Mouse (Mus musculus) hindbrain, embryonic 13.5 days (tissue): ENCODE results near the gene Spns2. TPM values are rescaled to one million over a fixed set of nuclear protein-coding genes. Genes with fewer than 3 reads are reported as not detected.

ENCODE experiments used
- ATAC-seq: fragments of 200-750 bp; cut with Nextera tagmentation; 2 replicates; pipeline ENCODE4 v1.8.0; 2017; ENCODE audit warnings: moderate TSS enrichment; ENCODE audit not compliant: low FRiP score
- H3K27ac ChIP-seq: fragments of 300-500 bp; sonication (generic); 2 replicates; pipeline ENCODE4 v1.5.1; 2015; ENCODE audit warnings: inconsistent platforms, mild to moderate bottlenecking, moderate library complexity
- H3K27me3 ChIP-seq: fragments of 300-500 bp; sonication (generic); 2 replicates; pipeline ENCODE4 v1.6.1; 2015; ENCODE audit warnings: mild to moderate bottlenecking, inconsistent platforms
- H3K36me3 ChIP-seq: fragments of 300-500 bp; sonication (generic); 2 replicates; pipeline ENCODE4 v1.6.1; 2015; ENCODE audit warnings: mild to moderate bottlenecking, inconsistent platforms
- H3K4me1 ChIP-seq: fragments of 300-500 bp; sonication (generic); replicated peaks from 2 replicates; pipeline ENCODE4 v1.6.1; 2015; ENCODE audit warnings: inconsistent platforms
- H3K4me2 ChIP-seq: fragments of 300-500 bp; sonication (generic); 2 replicates; pipeline ENCODE4 v1.6.1; 2015; ENCODE audit warnings: inconsistent platforms, mild to moderate bottlenecking, moderate library complexity
- H3K4me3 ChIP-seq: fragments of 300-500 bp; sonication (generic); 2 replicates; pipeline ENCODE4 v1.5.1; 2015; ENCODE audit warnings: mild to moderate bottlenecking, inconsistent platforms
- H3K9ac ChIP-seq: fragments of 300-500 bp; sonication (generic); 2 replicates; pipeline ENCODE4 v1.6.1; 2015; ENCODE audit warnings: mild to moderate bottlenecking, inconsistent platforms
- H3K9me3 ChIP-seq: fragments of 300-500 bp; sonication (generic); 2 replicates; pipeline ENCODE4 v1.6.1; 2016; ENCODE audit warnings: inconsistent platforms
- WGBS: fragments of 180-500 bp; shearing (Covaris S2); methylation state at CpG from one replicate; pipeline ENCODE4 v1.1.7; 2015; 5-methylcytosine and 5-hydroxymethylcytosine counted together
- polyA plus RNA-seq: library from polyadenylated mRNA; unstranded; fragments of >200 nt; fragmentation: Nextera tagmentation; extraction: Ambion mirVana; gene quantifications from 2 replicates; pipeline ENCODE4 v1.2.1, GENCODE M21; 2015

Spns2 gene
- polyA plus RNA-seq, 1 experiment from 2014 or later = 9.7 TPM

GRCm38 (mm10) chr11:72466694-72467507 lies 22.8 kb downstream of the Spns2 start:
- H3K36me3 ChIP-seq = peaks cover 24% of the 10 kb centered on the region
- H3K27me3 ChIP-seq = no peaks in the 10 kb centered on the region
- peaks cover 60% of the 10 kb centered on the region for H3K4me1 ChIP-seq
- 0 out of 2 replicates have a peak overlapping the region, but pooled peaks have one; percentile 30 for H3K27ac ChIP-seq
- no peak overlapping the region for H3K4me3 ChIP-seq
- ATAC-seq = no peak
- WGBS = 66% methylated on average over 11 of the region's 11 CpGs
- H3K4me2 ChIP-seq = no peak overlapping the region
- no peaks in the 10 kb centered on the region for H3K9me3 ChIP-seq
- H3K9ac ChIP-seq = no peak overlapping the region

- Histone ChIP-seq H3K27me3 (no peaks in the 10 kb centered on the region), H3K4me1 (peaks cover 65% of the 10 kb centered on the region), H3K4me3 (no peak overlapping the region), H3K36me3 (peaks cover 31% of the 10 kb centered on the region), H3K27ac (no peak overlapping the region), H3K4me2 (no peak overlapping the region), H3K9me3 (no peaks in the 10 kb centered on the region), H3K9ac (0 out of 2 replicates have a peak overlapping the region, but pooled peaks have one; percentile 8)
- no peak for ATAC-seq
- 57% methylated on average over 11 of the region's 11 CpGs for WGBS
Measured at GRCm38 (mm10) chr11:72465978-72466693, 23.6 kb downstream of the Spns2 start.

GRCm38 (mm10) chr11:72464821-72465220 lies 24.9 kb downstream of the Spns2 start:
- H3K4me2 ChIP-seq = no peak overlapping the region
- peak overlapping the region; percentile 26; the same call in 1 of the 2 replicates for H3K27ac ChIP-seq
- H3K9me3 ChIP-seq = no peaks in the 10 kb centered on the region
- peaks cover 64% of the 10 kb centered on the region for H3K4me1 ChIP-seq
- ATAC-seq = no peak
- H3K27me3 ChIP-seq = no peaks in the 10 kb centered on the region
- H3K4me3 ChIP-seq = no peak overlapping the region
- H3K9ac ChIP-seq = no peak overlapping the region
- 54% methylated on average over 3 of the region's 3 CpGs for WGBS
- H3K36me3 ChIP-seq = peaks cover 38% of the 10 kb centered on the region

- no peak overlapping the region for H3K9ac ChIP-seq
- no peak overlapping the region for H3K4me2 ChIP-seq
- no peak for ATAC-seq
- H3K4me3 ChIP-seq = no peak overlapping the region
- H3K9me3 ChIP-seq = no peaks in the 10 kb centered on the region
- H3K4me1 ChIP-seq = peaks cover 37% of the 10 kb centered on the region
- H3K36me3 ChIP-seq = peaks cover 63% of the 10 kb centered on the region
- WGBS = 31% methylated on average over 5 of the region's 5 CpGs
- H3K27me3 ChIP-seq = no peaks in the 10 kb centered on the region
- H3K27ac ChIP-seq = peak overlapping the region; percentile 56; the same call in 1 of the 2 replicates
Measured at GRCm38 (mm10) chr11:72461500-72461981, 28.2 kb downstream of the Spns2 start.

- H3K27me3 ChIP-seq = no peaks in the 10 kb centered on the region
- H3K9ac ChIP-seq = no peak overlapping the region
- H3K9me3 ChIP-seq = no peaks in the 10 kb centered on the region
- WGBS = 87% methylated on average over 3 of the region's 3 CpGs
- no peak overlapping the region for H3K27ac ChIP-seq
- no peak overlapping the region for H3K4me3 ChIP-seq
- peaks cover 30% of the 10 kb centered on the region for H3K4me1 ChIP-seq
- ATAC-seq = no peak
- H3K36me3 ChIP-seq = peaks cover 84% of the 10 kb centered on the region
- H3K4me2 ChIP-seq = no peak overlapping the region
Measured at GRCm38 (mm10) chr11:72458502-72458901, 31.2 kb downstream of the Spns2 start.

- WGBS = 79% methylated on average over 12 of the region's 12 CpGs
- H3K4me1 ChIP-seq = peaks cover 30% of the 10 kb centered on the region
- H3K9ac ChIP-seq = no peak overlapping the region
Measured at GRCm38 (mm10) chr11:72457995-72458496, 31.7 kb downstream of the Spns2 start.

GRCm38 (mm10) chr11:72455694-72456093 lies 34.0 kb downstream of the Spns2 start:
- no peak overlapping the region for H3K4me2 ChIP-seq
- peaks cover 85% of the 10 kb centered on the region for H3K36me3 ChIP-seq
- 13% methylated on average over 5 of the region's 5 CpGs for WGBS
- H3K27me3 ChIP-seq = no peaks in the 10 kb centered on the region
- peak; percentile 67 for ATAC-seq
- peaks cover 13% of the 10 kb centered on the region for H3K4me1 ChIP-seq
- H3K27ac ChIP-seq = peak overlapping the region; percentile 40; the same call in 1 of the 2 replicates
- H3K9me3 ChIP-seq = no peaks in the 10 kb centered on the region
- peak overlapping the region; percentile 56; the same call in 1 of the 2 replicates for H3K9ac ChIP-seq
- no peak overlapping the region for H3K4me3 ChIP-seq

More at GRCm38 (mm10) chr11:72457995-72458496, 31.7 kb downstream of the Spns2 start:
- ATAC-seq = no peak
- H3K4me2 ChIP-seq = no peak overlapping the region
- no peak overlapping the region for H3K4me3 ChIP-seq
- no peaks in the 10 kb centered on the region for H3K27me3 ChIP-seq
- no peaks in the 10 kb centered on the region for H3K9me3 ChIP-seq
- H3K27ac ChIP-seq = no peak overlapping the region
- H3K36me3 ChIP-seq = peaks cover 84% of the 10 kb centered on the region

GRCm38 (mm10) chr11:72453105-72453953 lies 36.4 kb downstream of the Spns2 start:
- Histone ChIP-seq H3K27ac (peak overlapping the region; percentile 18; the same call in 1 of the 2 replicates), H3K9ac (no peak overlapping the region), H3K4me2 (no peak overlapping the region), H3K4me3 (no peak overlapping the region), H3K27me3 (no peaks in the 10 kb centered on the region), H3K9me3 (no peaks in the 10 kb centered on the region), H3K4me1 (peaks cover 13% of the 10 kb centered on the region), H3K36me3 (peaks cover 97% of the 10 kb centered on the region)
- WGBS = 62% methylated on average over 15 of the region's 15 CpGs
- no peak for ATAC-seq

GRCm38 (mm10) chr11:72452140-72452665 lies 37.5 kb downstream of the Spns2 start:
- Histone ChIP-seq H3K4me1 (peaks cover 13% of the 10 kb centered on the region), H3K27me3 (no peaks in the 10 kb centered on the region), H3K27ac (no peak overlapping the region), H3K4me2 (no peak overlapping the region), H3K9ac (no peak overlapping the region), H3K4me3 (no peak overlapping the region), H3K36me3 (peaks cover 99% of the 10 kb centered on the region), H3K9me3 (no peaks in the 10 kb centered on the region)
- WGBS = 90% methylated on average over 3 of the region's 3 CpGs
- ATAC-seq = no peak

GRCm38 (mm10) chr11:72447475-72447874 lies 42.2 kb downstream of the Spns2 start:
- Histone ChIP-seq H3K4me1 (peaks cover 5% of the 10 kb centered on the region), H3K27ac (no peak overlapping the region), H3K9ac (no peak overlapping the region), H3K36me3 (peaks cover 100% of the 10 kb centered on the region), H3K4me2 (no peak overlapping the region), H3K4me3 (no peak overlapping the region), H3K27me3 (no peaks in the 10 kb centered on the region), H3K9me3 (no peaks in the 10 kb centered on the region)
- 89% methylated on average over 8 of the region's 8 CpGs for WGBS
- no peak for ATAC-seq

GRCm38 (mm10) chr11:72446311-72447105 lies 43.2 kb downstream of the Spns2 start:
- WGBS = 91% methylated on average over 6 of the region's 6 CpGs
- H3K4me3 ChIP-seq = no peak overlapping the region
- peaks cover 95% of the 10 kb centered on the region for H3K36me3 ChIP-seq
- peaks cover 14% of the 10 kb centered on the region for H3K4me1 ChIP-seq
- H3K27ac ChIP-seq = no peak overlapping the region
- no peaks in the 10 kb centered on the region for H3K27me3 ChIP-seq
- no peak for ATAC-seq
- no peaks in the 10 kb centered on the region for H3K9me3 ChIP-seq
- no peak overlapping the region for H3K9ac ChIP-seq
- no peak overlapping the region for H3K4me2 ChIP-seq
